Mouse (Mus musculus): ENCODE results near the gene Hivep3. TPM values are rescaled to one million over a fixed set of nuclear protein-coding genes. Genes with fewer than 3 reads are reported as not detected.

Hivep3 gene
- polyA plus RNA-seq, 1 experiment: 23.1 TPM

- WGBS: 78% methylated on average over 12 of the region's 12 CpGs
- no peak for DNase-seq
- no peaks in the 10 kb centered on the region for H3K4me1 ChIP-seq (ENCODE audit: control insufficient read depth, insufficient read depth, low read length)
- no peak overlapping the region for H3K4me3 ChIP-seq (replicated peaks; ENCODE audit: extremely low read depth, low read depth, low read length)
- no peak for TF ChIP-seq POLR2A (IDR thresholded peaks at IDR 0.05; ENCODE audit: borderline replicate concordance, extremely low read depth, low read depth, low read length)
- no peak for TF ChIP-seq CTCF (IDR thresholded peaks at IDR 0.05; ENCODE audit: insufficient read depth, low read length)
These were observed 187.6 kb downstream of the Hivep3 start for GRCm38 (mm10) chr4:119921022-119921717.

DNA sequence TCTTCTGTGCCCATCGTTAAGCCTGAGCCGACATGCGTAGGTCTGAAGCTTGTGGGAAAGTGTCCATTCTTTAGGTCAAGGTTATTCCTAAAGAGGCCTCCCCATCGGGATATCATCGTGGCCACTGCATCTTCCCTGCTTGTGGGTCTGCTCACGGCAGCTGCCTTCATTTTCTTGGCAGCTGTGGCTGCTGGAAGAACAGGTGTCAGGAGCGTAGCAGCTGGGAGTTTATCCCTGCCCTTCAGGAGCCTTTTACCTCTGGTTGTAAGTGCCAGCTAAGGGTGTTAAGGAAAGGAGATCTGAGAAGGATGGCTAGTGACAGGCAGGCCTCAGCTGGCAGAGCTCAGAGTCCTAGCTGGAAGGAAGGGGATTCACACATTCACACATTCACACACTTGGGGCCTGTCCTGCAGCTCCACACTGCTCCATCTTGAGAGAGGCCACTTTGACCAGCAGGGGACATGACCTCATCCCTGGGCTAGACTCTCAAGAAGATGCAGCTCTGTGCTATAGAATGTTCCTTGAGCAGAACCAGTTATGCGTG is 188.2 kb downstream of the Hivep3 start:
- WGBS: 73% methylated on average over 8 of the region's 8 CpGs
- Histone ChIP-seq H3K4me3 (replicated peaks; ENCODE audit: extremely low read depth, low read depth, low read length) (no peak overlapping the region), H3K4me1 (ENCODE audit: control insufficient read depth, insufficient read depth, low read length) (no peaks in the 10 kb centered on the region)
- TF ChIP-seq POLR2A (IDR thresholded peaks at IDR 0.05; ENCODE audit: borderline replicate concordance, extremely low read depth, low read depth, low read length) (no peak), CTCF (IDR thresholded peaks at IDR 0.05; ENCODE audit: insufficient read depth, low read length) (no peak)
- no peak for DNase-seq

DNA sequence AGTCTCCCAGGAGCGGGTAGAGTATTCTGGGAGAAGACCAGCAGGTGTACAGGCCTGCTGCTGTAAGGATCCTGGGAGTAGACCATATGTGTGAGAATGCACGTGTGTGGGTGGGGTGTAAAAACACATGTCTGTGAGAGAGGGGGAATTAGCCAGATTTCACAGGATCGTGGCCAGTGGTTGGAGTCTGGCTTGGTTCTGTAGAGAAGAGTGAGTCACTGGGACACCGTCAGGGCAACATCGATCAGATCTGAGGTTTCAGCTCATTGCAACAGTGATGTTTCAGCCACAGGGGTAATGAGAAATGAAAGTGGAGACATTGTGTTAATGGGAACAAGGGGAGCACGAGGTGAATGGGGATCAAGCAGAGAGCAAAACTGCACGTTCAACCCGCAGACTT is 189.4 kb downstream of the Hivep3 start:
- no peak for TF ChIP-seq POLR2A (IDR thresholded peaks at IDR 0.05; ENCODE audit: borderline replicate concordance, extremely low read depth, low read depth, low read length)
- no peak for TF ChIP-seq CTCF (IDR thresholded peaks at IDR 0.05; ENCODE audit: insufficient read depth, low read length)
- WGBS: 76% methylated on average over 8 of the region's 8 CpGs
- Histone ChIP-seq H3K4me1 (ENCODE audit: control insufficient read depth, insufficient read depth, low read length) (no peaks in the 10 kb centered on the region), H3K4me3 (replicated peaks; ENCODE audit: extremely low read depth, low read depth, low read length) (no peak overlapping the region)
- no peak for DNase-seq

DNA sequence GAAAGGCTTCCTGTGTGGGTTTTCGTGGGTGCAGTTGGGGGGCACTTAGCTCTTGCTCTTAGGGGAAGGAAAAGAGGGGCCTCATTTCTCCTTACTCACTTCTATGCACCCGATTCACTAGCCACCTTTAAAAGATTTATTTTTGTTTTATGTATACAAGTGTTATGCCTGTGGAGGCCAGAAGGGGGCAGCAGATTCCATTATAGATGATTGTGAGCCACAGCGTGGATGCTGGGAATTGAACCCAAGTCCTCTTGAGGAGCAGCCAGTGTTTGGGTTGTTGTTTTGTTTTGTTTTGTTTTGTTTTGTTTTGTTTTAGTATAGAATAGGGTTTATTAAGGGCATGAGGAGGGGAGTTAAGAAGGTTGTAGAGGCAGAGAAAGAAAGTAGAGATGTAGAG is 189.8 kb downstream of the Hivep3 start:
- TF ChIP-seq POLR2A (IDR thresholded peaks at IDR 0.05; ENCODE audit: borderline replicate concordance, extremely low read depth, low read depth, low read length) (no peak), CTCF (IDR thresholded peaks at IDR 0.05; ENCODE audit: insufficient read depth, low read length) (no peak)
- WGBS: 81% methylated on average over 3 of the region's 3 CpGs

DNA sequence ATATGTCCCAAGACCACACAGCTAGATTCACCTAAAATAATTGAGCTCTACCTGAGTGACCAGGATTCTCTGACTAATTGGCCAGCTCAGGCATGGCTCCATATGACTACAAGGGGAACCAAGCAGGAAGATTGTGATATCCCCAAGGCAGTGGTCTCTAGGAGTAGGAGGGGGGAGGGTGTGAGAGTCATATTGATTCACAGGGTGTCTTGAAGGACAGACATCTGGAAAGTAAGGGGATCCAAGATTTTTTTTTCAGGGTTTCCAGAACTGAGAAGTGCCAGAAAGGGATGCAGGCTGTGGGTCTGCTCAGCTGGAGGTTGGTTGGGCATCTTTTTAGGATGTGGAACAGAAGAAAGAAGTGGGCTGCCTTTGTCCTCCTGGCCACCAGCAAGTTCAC is 191.5 kb downstream of the Hivep3 start:
- Histone ChIP-seq H3K4me3 (replicated peaks; ENCODE audit: extremely low read depth, low read depth, low read length) (no peak overlapping the region), H3K4me1 (ENCODE audit: control insufficient read depth, insufficient read depth, low read length) (no peaks in the 10 kb centered on the region)
- no peak for DNase-seq
- TF ChIP-seq CTCF (IDR thresholded peaks at IDR 0.05; ENCODE audit: insufficient read depth, low read length): no peak
- TF ChIP-seq POLR2A (IDR thresholded peaks at IDR 0.05; ENCODE audit: borderline replicate concordance, extremely low read depth, low read depth, low read length): no peak

More for the DNA sequence above, 189.8 kb downstream of the Hivep3 start:
- no peaks in the 10 kb centered on the region for H3K4me1 ChIP-seq (ENCODE audit: control insufficient read depth, insufficient read depth, low read length)
- no peak for DNase-seq
- no peak overlapping the region for H3K4me3 ChIP-seq (replicated peaks; ENCODE audit: extremely low read depth, low read depth, low read length)

GRCm38 (mm10) chr4:119931923-119932322 is 198.3 kb downstream of the Hivep3 start:
- Histone ChIP-seq H3K4me1 (ENCODE audit: control insufficient read depth, insufficient read depth, low read length) (no peaks in the 10 kb centered on the region; the same call in 1 of the 2 replicates), H3K4me3 (replicated peaks; ENCODE audit: extremely low read depth, low read depth, low read length) (no peak overlapping the region)
- TF ChIP-seq POLR2A (IDR thresholded peaks at IDR 0.05; ENCODE audit: borderline replicate concordance, extremely low read depth, low read depth, low read length): no peak
- DNase-seq: no peak
- 65% methylated on average over 8 of the region's 8 CpGs for WGBS

DNA sequence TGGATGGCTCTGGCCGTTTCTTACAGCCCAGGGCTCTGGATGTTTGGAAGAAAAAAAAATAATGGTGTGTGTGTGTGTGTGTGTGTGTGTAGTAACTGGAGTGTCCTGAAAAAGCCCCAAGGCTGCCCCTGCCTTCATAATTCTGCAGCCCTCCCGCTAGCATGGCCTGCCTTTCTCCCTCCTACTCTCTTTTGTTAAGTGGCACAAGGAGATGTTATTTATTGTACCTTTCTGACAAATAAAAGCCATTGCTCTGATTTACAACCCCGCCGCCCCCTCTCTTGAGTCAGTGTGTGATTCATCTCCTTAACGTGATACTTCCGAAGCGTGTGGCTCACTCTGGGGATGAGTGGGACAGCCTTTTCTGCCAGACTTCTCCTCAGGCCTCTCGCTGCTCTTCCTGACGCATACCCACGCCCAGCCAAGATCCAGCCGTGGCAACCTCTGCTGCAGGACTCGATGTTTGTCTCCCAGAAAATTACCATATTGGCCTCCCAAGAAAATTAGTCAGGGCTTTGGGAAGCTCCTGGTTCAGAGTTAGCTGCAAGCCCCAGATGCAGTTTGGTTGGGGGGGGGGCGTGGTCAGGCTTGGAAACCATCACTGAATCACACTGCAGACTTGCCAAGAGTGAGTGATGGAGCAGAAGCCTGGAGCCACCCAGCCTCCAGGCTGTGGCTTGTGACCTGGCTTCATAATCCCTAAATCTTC is 199.1 kb downstream of the Hivep3 start:
- DNase-seq: no peak
- 61% methylated on average over 13 of the region's 13 CpGs for WGBS
- Histone ChIP-seq H3K4me1 (ENCODE audit: control insufficient read depth, insufficient read depth, low read length) (no peaks in the 10 kb centered on the region; the same call in none of the 2 replicates), H3K4me3 (replicated peaks; ENCODE audit: extremely low read depth, low read depth, low read length) (no peak overlapping the region)
- TF ChIP-seq POLR2A (IDR thresholded peaks at IDR 0.05; ENCODE audit: borderline replicate concordance, extremely low read depth, low read depth, low read length) (no peak), CTCF (IDR thresholded peaks at IDR 0.05; ENCODE audit: insufficient read depth, low read length) (no peak)

GRCm38 (mm10) chr4:119934901-119935300 is 201.3 kb downstream of the Hivep3 start:
- 82% methylated on average over 4 of the region's 4 CpGs for WGBS
- H3K4me1 ChIP-seq (ENCODE audit: control insufficient read depth, insufficient read depth, low read length): no peaks in the 10 kb centered on the region; the same call in none of the 2 replicates
- H3K4me3 ChIP-seq (replicated peaks; ENCODE audit: extremely low read depth, low read depth, low read length): no peak overlapping the region
- TF ChIP-seq CTCF (IDR thresholded peaks at IDR 0.05; ENCODE audit: insufficient read depth, low read length) (no peak), POLR2A (IDR thresholded peaks at IDR 0.05; ENCODE audit: borderline replicate concordance, extremely low read depth, low read depth, low read length) (no peak)
- DNase-seq: no peak

- 26% methylated on average over 7 of the region's 7 CpGs for WGBS
- Histone ChIP-seq H3K4me1 (ENCODE audit: control insufficient read depth, insufficient read depth, low read length) (no peaks in the 10 kb centered on the region; the same call in 1 of the 2 replicates), H3K4me3 (replicated peaks; ENCODE audit: extremely low read depth, low read depth, low read length) (no peak overlapping the region)
- DNase-seq: no peak
- no peak for TF ChIP-seq POLR2A (IDR thresholded peaks at IDR 0.05; ENCODE audit: borderline replicate concordance, extremely low read depth, low read depth, low read length)
- TF ChIP-seq CTCF (IDR thresholded peaks at IDR 0.05; ENCODE audit: insufficient read depth, low read length): no peak
These were observed 204.3 kb downstream of the Hivep3 start for GRCm38 (mm10) chr4:119937876-119938275.

Measured in lung, adult 2 months (tissue).